Mouse (Mus musculus) hindbrain, embryonic 12.5 days (tissue): ENCODE results near the gene Pfkfb3. TPM values are rescaled to one million over a fixed set of nuclear protein-coding genes. Genes with fewer than 3 reads are reported as not detected.
A peak's percentile ranks its signal among the peaks of the same experiment; 100 is the strongest.

Experiments
- ATAC-seq: fragments of 200-750 bp; cut with Nextera tagmentation; 2 replicates; pipeline ENCODE4 v1.8.0; 2017; ENCODE audit warnings: moderate TSS enrichment; ENCODE audit not compliant: low FRiP score
- H3K27ac ChIP-seq: fragments of 300-500 bp; sonication (generic); 2 replicates; pipeline ENCODE4 v1.5.1; 2016; ENCODE audit warnings: mild to moderate bottlenecking
- H3K27me3 ChIP-seq: fragments of 300-500 bp; sonication (generic); 2 replicates; pipeline ENCODE4 v1.6.1; 2016; ENCODE audit warnings: mild to moderate bottlenecking
- H3K36me3 ChIP-seq: fragments of 300-500 bp; sonication (generic); 2 replicates; pipeline ENCODE4 v1.6.1; 2016; ENCODE audit warnings: mild to moderate bottlenecking
- H3K4me1 ChIP-seq: fragments of 300-500 bp; sonication (generic); 2 replicates; pipeline ENCODE4 v1.6.1; 2016
- H3K4me2 ChIP-seq: fragments of 300-500 bp; sonication (generic); replicated peaks from 2 replicates; pipeline ENCODE4 v1.6.1; 2016; ENCODE audit warnings: mild to moderate bottlenecking
- H3K4me3 ChIP-seq: fragments of 300-500 bp; sonication (generic); 2 replicates; pipeline ENCODE4 v1.5.1; 2016; ENCODE audit warnings: mild to moderate bottlenecking
- H3K9ac ChIP-seq: fragments of 300-500 bp; sonication (generic); 2 replicates; pipeline ENCODE4 v1.6.1; 2016; ENCODE audit warnings: mild to moderate bottlenecking, moderate library complexity
- H3K9me3 ChIP-seq: fragments of 300-500 bp; sonication (generic); replicated peaks from 2 replicates; pipeline ENCODE4 v1.6.1; 2016; ENCODE audit warnings: mild to moderate bottlenecking
- WGBS: fragments of 180-500 bp; shearing (Covaris S2); methylation state at CpG from one replicate; pipeline ENCODE4 v1.1.7; 2016; 5-methylcytosine and 5-hydroxymethylcytosine counted together
- polyA plus RNA-seq: library from polyadenylated mRNA; unstranded; fragments of >200 nt; fragmentation: Nextera tagmentation; extraction: Ambion mirVana; gene quantifications from 2 replicates; pipeline ENCODE4 v1.2.1, GENCODE M21; 2016

The Pfkfb3 gene
- polyA plus RNA-seq, 1 experiment from 2014 or later, result 20.4 TPM

DNA sequence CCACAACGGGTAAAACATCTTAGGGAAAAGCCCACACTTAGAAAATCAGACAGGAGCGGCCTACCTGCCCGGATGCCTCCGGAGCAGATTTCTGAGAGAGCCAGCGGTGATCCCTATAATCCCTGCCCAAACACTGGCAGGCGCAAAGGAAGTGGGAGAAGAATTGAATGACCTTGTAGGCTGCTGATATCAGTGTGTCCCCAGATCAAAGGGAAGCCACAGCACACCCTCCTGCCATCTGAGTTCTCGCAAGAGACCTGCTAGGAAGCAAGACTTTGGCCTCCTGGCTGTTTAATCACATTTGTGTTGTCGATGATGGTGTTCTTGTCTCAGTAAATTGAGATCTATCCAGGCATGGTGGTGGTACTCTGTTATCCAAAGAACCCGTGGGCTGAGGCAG is 33.1 kb downstream of the Pfkfb3 start:
- Histone ChIP-seq H3K36me3 (no peaks in the 10 kb centered on the region), H3K4me2 (no peak overlapping the region), H3K27me3 (no peaks in the 10 kb centered on the region), H3K9ac (no peak overlapping the region), H3K4me1 (no peaks in the 10 kb centered on the region), H3K9me3 (no peaks in the 10 kb centered on the region), H3K4me3 (no peak overlapping the region), H3K27ac (no peak overlapping the region)
- WGBS, result 87% methylated on average over 9 of the region's 9 CpGs
- ATAC-seq, result no peak

DNA sequence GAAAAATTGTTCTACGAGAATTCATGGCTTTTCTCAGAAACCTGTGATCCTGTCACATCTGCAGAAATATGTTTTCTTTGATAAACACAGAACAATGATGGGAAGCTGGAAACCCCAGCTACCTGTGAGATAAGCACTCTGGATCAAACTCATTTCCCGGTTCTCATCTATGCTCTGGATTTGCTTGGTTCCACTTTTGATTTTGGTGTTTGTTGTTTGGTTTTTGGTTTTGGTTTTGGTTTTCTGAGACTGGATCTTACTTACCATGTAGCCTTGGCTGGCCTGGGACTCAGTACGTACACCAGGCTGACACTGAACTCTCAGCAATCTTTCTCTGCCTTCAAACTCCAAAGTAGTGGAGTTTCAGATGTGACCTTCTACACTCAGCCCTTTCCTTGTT is 38.0 kb downstream of the Pfkfb3 start:
- no peaks in the 10 kb centered on the region for H3K4me1 ChIP-seq
- no peak overlapping the region for H3K9ac ChIP-seq
- no peak for ATAC-seq
- H3K27me3 ChIP-seq, result no peaks in the 10 kb centered on the region
- no peak overlapping the region for H3K4me2 ChIP-seq
- no peaks in the 10 kb centered on the region for H3K36me3 ChIP-seq
- H3K4me3 ChIP-seq, result no peak overlapping the region
- H3K9me3 ChIP-seq, result no peaks in the 10 kb centered on the region
- H3K27ac ChIP-seq, result no peak overlapping the region
- 91% methylated on average over 3 of the region's 3 CpGs for WGBS

DNA sequence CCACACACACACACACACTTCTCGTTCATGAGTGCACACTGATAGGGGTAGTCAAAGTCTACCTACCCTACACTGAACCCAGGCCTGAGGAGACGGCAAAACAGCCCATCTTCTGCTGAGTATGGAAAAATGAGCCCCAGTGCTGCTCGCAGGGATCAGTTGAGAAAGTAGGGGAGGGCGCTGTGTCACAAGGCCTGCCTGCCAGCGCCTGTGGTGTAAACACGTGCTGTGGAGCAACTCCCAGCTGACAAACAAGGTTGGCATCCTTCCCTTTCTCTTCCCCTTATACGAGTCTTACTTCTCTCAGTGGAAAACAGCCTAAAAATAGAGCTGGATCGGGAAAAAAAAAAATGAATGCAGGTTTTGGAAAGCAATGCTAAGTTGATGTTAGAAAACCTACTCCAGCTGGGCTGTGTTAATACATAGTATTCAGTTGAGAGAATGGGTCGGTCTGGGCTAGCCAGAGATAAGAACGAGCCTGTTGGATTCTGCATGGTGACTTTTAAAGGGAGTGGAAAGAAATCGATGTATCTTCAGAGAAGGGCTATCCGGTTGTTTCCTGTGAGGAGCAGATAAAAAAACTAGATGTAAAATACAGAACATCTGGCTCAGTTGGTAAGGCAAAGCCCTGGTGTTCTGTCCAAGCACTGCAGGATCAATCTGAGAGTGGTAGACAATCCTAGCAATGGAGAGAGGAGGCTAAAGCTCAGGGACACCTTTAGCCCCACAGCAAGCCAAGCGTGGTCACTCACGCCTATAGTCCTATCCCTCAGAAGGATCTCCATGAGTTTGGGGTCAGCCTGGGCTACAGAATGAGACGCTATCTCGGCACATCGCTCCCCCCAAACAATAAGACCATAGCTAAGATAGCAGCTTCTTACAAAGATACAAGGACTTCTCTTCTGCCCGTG is 40.6 kb downstream of the Pfkfb3 start:
- Histone ChIP-seq H3K4me2 (no peak overlapping the region), H3K27me3 (no peaks in the 10 kb centered on the region), H3K36me3 (no peaks in the 10 kb centered on the region), H3K27ac (no peak overlapping the region), H3K9ac (no peak overlapping the region), H3K4me1 (no peaks in the 10 kb centered on the region), H3K4me3 (no peak overlapping the region), H3K9me3 (no peaks in the 10 kb centered on the region)
- ATAC-seq, result no peak
- 79% methylated on average over 18 of the region's 18 CpGs for WGBS

DNA sequence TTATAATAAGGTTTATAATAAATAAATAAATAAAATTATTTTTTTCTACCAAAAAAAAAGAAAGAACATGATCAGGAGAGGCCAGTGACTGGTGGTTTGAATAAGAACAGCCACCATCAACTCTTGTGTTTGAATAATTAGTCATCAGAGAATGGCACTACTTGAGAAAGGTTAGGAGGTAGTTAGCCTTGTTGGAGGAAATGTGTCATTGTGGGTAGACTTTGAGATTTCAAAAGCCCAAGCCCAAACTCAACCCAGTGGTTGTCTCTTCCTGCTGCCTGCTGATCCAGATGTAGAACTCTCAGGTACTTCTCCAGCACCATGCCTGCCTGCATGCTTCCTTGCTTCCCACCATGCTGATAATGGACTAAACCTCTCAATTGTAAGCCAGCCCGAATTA is 41.8 kb downstream of the Pfkfb3 start:
- H3K27ac ChIP-seq, result no peak overlapping the region
- 89% methylated on average over 1 of the region's 1 CpGs for WGBS
- no peak overlapping the region for H3K4me2 ChIP-seq
- no peaks in the 10 kb centered on the region for H3K27me3 ChIP-seq
- no peak for ATAC-seq
- no peaks in the 10 kb centered on the region for H3K4me1 ChIP-seq
- H3K9ac ChIP-seq, result no peak overlapping the region
- H3K9me3 ChIP-seq, result no peaks in the 10 kb centered on the region
- no peak overlapping the region for H3K4me3 ChIP-seq
- H3K36me3 ChIP-seq, result no peaks in the 10 kb centered on the region

DNA sequence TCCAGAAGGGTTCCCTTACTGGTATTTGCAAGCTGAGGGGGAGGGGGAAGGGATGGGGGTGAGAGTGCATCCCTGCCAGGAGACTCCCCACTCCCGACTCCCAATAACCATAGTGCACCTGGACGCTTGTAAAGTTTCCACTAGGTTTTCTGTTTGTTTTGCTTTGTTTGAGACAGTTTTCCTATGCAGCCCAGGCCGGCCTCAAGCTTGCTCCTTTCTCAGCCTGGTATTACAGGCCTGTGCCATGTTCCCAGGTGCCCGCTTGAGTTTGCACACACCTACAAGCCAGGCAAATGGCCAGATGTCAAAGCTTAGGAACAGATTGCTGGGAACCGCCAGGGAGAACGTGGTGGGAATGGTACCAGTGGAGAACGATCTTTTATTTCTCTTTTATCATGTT is 50.1 kb downstream of the Pfkfb3 start:
- H3K4me3 ChIP-seq, result peak overlapping the region; percentile 70
- 19% methylated on average over 7 of the region's 7 CpGs for WGBS
- H3K36me3 ChIP-seq, result no peaks in the 10 kb centered on the region
- peak overlapping the region; percentile 87 for H3K4me2 ChIP-seq
- 0 out of 2 replicates have a peak overlapping the region, but pooled peaks have one; percentile 62 for H3K9ac ChIP-seq
- no peak overlapping the region for H3K27ac ChIP-seq
- H3K27me3 ChIP-seq, result peaks cover 21% of the 10 kb centered on the region
- H3K9me3 ChIP-seq, result no peaks in the 10 kb centered on the region
- ATAC-seq, result no peak
- H3K4me1 ChIP-seq, result peaks cover 23% of the 10 kb centered on the region

- no peaks in the 10 kb centered on the region for H3K36me3 ChIP-seq
- H3K4me1 ChIP-seq, result peaks cover 23% of the 10 kb centered on the region
- peak overlapping the region; percentile 62 for H3K9ac ChIP-seq
- no peaks in the 10 kb centered on the region for H3K9me3 ChIP-seq
- peak overlapping the region; percentile 52; the same call in 1 of the 2 replicates for H3K27ac ChIP-seq
- peak overlapping the region; percentile 70 for H3K4me3 ChIP-seq
- peak; percentile 38 for ATAC-seq
- H3K27me3 ChIP-seq, result peaks cover 21% of the 10 kb centered on the region
- under 1% methylated on average over 39 of the region's 39 CpGs for WGBS
- H3K4me2 ChIP-seq, result peak overlapping the region; percentile 87
These were observed 50.9 kb downstream of the Pfkfb3 start for GRCm38 (mm10) chr2:11502901-11503431.

GRCm38 (mm10) chr2:11502255-11502765 is 51.6 kb downstream of the Pfkfb3 start:
- Histone ChIP-seq H3K27ac (peak overlapping the region; percentile 88; the same call in 1 of the 2 replicates), H3K36me3 (peaks cover 2% of the 10 kb centered on the region; the same call in 1 of the 2 replicates), H3K27me3 (peaks cover 21% of the 10 kb centered on the region), H3K4me2 (peak overlapping the region; percentile 87), H3K4me3 (peak overlapping the region; percentile 70), H3K9me3 (no peaks in the 10 kb centered on the region), H3K9ac (peak overlapping the region; percentile 62), H3K4me1 (peaks cover 23% of the 10 kb centered on the region)
- peak; percentile 53 for ATAC-seq
- WGBS, result 1% methylated on average over 15 of the region's 15 CpGs

DNA sequence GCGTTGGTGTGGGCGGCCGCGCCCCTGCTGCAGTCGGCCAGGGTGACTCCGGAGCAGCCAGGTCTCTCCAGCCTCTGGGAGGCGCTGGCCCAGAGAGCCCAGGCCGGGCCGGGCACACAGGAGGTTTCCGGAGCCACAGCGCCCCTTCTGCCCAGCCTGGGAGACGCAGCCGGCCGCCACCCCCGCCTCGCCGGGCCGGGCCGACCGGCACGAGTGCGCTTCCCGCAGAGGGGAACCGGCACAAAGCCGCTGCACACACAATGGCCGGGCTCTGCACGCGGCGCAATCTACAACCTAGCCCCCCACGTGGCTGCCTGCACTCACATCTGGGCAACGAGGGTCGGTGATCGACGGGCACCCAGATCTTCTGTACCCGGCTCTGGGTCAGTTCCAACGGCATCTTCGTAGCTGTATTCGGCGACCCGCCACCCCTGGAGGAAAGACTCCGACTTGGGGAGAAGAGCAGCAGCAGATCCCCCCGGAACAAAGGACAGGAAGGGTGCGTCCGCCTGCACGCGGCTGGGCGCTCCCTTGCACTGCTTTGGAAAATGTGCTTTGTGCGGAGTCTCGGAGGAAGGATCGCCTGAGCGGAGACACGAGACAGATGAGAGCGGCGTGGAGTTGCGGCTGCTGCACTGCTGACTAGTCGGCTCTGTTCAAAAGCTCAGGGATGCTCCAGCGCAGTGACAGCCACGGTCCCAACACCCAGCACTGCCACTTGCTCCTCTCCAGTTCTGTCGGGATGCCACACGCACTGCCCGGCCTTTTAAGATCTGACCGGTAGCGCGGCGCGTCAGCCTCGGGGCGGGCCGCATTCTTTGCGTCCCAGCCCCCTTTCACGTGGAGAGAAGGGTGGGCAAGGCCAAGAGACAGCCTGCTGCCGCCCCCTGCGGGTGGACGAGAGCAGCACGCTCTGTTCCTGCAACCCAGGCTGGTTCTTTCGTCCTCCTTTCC is 52.3 kb downstream of the Pfkfb3 start:
- Histone ChIP-seq H3K9me3 (no peaks in the 10 kb centered on the region), H3K27ac (peak overlapping the region; percentile 88), H3K4me2 (peak overlapping the region; percentile 87), H3K27me3 (peaks cover 21% of the 10 kb centered on the region), H3K4me3 (peak overlapping the region; percentile 70), H3K36me3 (peaks cover 3% of the 10 kb centered on the region; the same call in 1 of the 2 replicates), H3K9ac (peak overlapping the region; percentile 78), H3K4me1 (peaks cover 23% of the 10 kb centered on the region)
- peak; percentile 91 for ATAC-seq
- WGBS, result under 1% methylated on average over 74 of the region's 76 CpGs

GRCm38 (mm10) chr2:11500666-11501065 is 53.2 kb downstream of the Pfkfb3 start:
- Histone ChIP-seq H3K4me3 (peak overlapping the region; percentile 70), H3K4me2 (peak overlapping the region; percentile 87), H3K27ac (0 out of 2 replicates have a peak overlapping the region, but pooled peaks have one; percentile 88), H3K9me3 (no peaks in the 10 kb centered on the region), H3K27me3 (peaks cover 21% of the 10 kb centered on the region), H3K36me3 (peaks cover 3% of the 10 kb centered on the region; the same call in 1 of the 2 replicates), H3K4me1 (peaks cover 23% of the 10 kb centered on the region), H3K9ac (peak overlapping the region; percentile 78)
- peak; percentile 2 for ATAC-seq
- 7% methylated on average over 8 of the region's 8 CpGs for WGBS

- Histone ChIP-seq H3K27me3 (no peaks in the 10 kb centered on the region), H3K4me1 (peaks cover 12% of the 10 kb centered on the region)
- 84% methylated on average over 3 of the region's 3 CpGs for WGBS
These were observed 57.3 kb downstream of the Pfkfb3 start for GRCm38 (mm10) chr2:11496601-11497031.

DNA sequence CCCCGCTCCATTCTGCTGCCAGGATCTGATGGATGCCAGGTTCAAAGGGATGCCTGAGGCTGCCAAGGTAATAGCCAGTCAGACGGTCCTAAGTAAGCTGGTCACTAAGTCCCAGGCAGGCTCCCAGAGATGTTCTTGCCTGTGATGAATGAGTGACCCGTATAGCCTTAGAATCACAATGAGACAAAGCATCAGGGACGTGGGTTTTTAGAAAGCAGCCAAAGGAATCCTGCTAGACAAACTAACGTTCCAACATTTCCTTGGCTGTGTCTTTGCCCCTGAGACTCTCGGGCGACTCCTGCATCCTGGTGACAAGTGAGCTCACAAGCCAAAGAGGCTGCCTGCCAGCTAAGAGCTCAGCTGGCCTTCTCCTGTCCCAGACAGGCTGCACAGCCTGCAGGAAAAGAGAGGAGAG is 59.0 kb downstream of the Pfkfb3 start:
- no peaks in the 10 kb centered on the region for H3K27me3 ChIP-seq
- H3K9me3 ChIP-seq, result no peaks in the 10 kb centered on the region
- 0 out of 2 replicates have a peak overlapping the region, but pooled peaks have one; percentile 24 for H3K27ac ChIP-seq
- H3K36me3 ChIP-seq, result peaks cover 38% of the 10 kb centered on the region
- no peak overlapping the region for H3K4me3 ChIP-seq
- H3K4me2 ChIP-seq, result no peak overlapping the region
- no peak for ATAC-seq
- no peak overlapping the region for H3K9ac ChIP-seq
- H3K4me1 ChIP-seq, result peaks cover 4% of the 10 kb centered on the region
- WGBS, result 67% methylated on average over 7 of the region's 7 CpGs

More at GRCm38 (mm10) chr2:11496601-11497031, 57.3 kb downstream of the Pfkfb3 start:
- H3K4me2 ChIP-seq, result no peak overlapping the region
- H3K27ac ChIP-seq, result no peak overlapping the region
- H3K4me3 ChIP-seq, result no peak overlapping the region
- no peak overlapping the region for H3K9ac ChIP-seq
- no peaks in the 10 kb centered on the region for H3K9me3 ChIP-seq
- no peak for ATAC-seq
- H3K36me3 ChIP-seq, result peaks cover 26% of the 10 kb centered on the region
